ENCODE assay signal across 14 mouse cellular contexts in the genomic region with DNA sequence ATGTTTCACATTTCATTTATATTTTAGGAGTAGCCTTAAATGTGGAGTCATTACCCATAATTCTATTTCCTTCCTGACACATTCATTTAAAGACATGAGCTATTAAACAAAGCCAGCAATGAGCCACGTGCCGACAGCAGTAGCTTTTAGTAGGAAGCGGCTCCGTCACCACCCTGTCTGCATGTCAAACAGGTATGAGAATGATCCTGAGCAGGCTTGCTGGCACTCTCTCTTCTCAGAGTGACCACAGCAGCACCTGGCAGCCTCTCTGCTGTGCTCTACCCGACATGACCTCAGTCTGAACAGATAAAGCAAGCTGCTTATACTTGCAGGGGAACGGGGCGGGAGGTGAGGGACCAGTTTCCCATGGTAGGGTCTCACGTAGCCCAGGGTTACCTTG. TPM values are rescaled to one million over a fixed set of nuclear protein-coding genes. Genes with fewer than 3 reads are reported as not detected.
DNase-seq lines count a peak whose midpoint lies in the region; ATAC-seq and TF ChIP-seq lines count a peak whose summit lies in the region.
"Had no signal": no experiment of that assay in that cellular context is flagged by ENCODE, and none has a peak within 500 bp of the region (broad histone marks: within the 10 kb centered on the region; RNA-seq: fewer than 3 reads in every experiment).

No protein-coding gene starts in this region.

- no peak for TF ChIP-seq CTCF in kidney, postnatal 0 days (IDR thresholded peaks at IDR 0.05; ENCODE audit: low read depth)
- no peak for TF ChIP-seq CTCF in E14TG2a.4 (conservative IDR thresholded peaks at IDR 0.05; ENCODE audit: low read length)
- TF ChIP-seq CTCF in cortical plate, adult 2 months (IDR thresholded peaks at IDR 0.05; ENCODE audit: extremely low read depth, insufficient read depth, low read length): no peak

- TF ChIP-seq POLR2A in cortical plate, adult 2 months (IDR thresholded peaks at IDR 0.05; ENCODE audit: extremely low read depth, insufficient read depth, low read length): no peak

- H3K27me3 ChIP-seq in kidney, postnatal 0 days (ENCODE audit: insufficient read depth, low read length): no peaks in the 10 kb centered on the region
- H3K27me3 ChIP-seq in E14TG2a.4 (ENCODE audit: insufficient read depth, low read length): no peaks in the 10 kb centered on the region
- no peaks in the 10 kb centered on the region for H3K27me3 ChIP-seq in intestine, embryonic 16.5 days (replicated peaks; ENCODE audit: control insufficient read depth, insufficient read depth, low read length)
- H3K27me3 ChIP-seq: embryonic facial prominence, embryonic 15.5 days; neural tube, embryonic 12.5 days had no signal

- no peak overlapping the region for H3K9ac ChIP-seq in kidney, postnatal 0 days (ENCODE audit: low read depth, low read length)
- H3K9ac ChIP-seq in intestine, embryonic 16.5 days (ENCODE audit: low read depth, low read length): no peak overlapping the region
- H3K9ac ChIP-seq: embryonic facial prominence, embryonic 15.5 days; lung, embryonic 14.5 days; neural tube, embryonic 12.5 days had no signal

- no peak for DNase-seq in kidney, postnatal 0 days (ENCODE audit: low spot score)
- DNase-seq in kidney, postnatal 14 days: no peak
- DNase-seq in heart, postnatal 14 days: peak; percentile 22 to 49
- DNase-seq in kidney, postnatal 25 days: no peak
- DNase-seq: cerebellum, adult 9-11 months; kidney, adult 2 months; layer of hippocampus, adult 9-11 months had no signal

- H3K4me1 ChIP-seq in kidney, postnatal 0 days (replicated peaks; ENCODE audit: insufficient read depth, low read length): peaks cover 14% of the 10 kb centered on the region
- H3K4me1 ChIP-seq in E14TG2a.4 (replicated peaks; ENCODE audit: low read depth, low read length): peaks cover 50% of the 10 kb centered on the region
- peaks cover 6% of the 10 kb centered on the region for H3K4me1 ChIP-seq in cortical plate, adult 2 months (ENCODE audit: control insufficient read depth, insufficient read depth, low read length)
- H3K4me1 ChIP-seq in intestine, embryonic 16.5 days (ENCODE audit: control insufficient read depth, insufficient read depth, low read length): peaks cover 16% of the 10 kb centered on the region

- peak overlapping the region; percentile 8; the same call in 1 of the 2 replicates for H3K27ac ChIP-seq in kidney, postnatal 0 days
- peak overlapping the region; percentile 32 for H3K27ac ChIP-seq in cortical plate, adult 2 months (ENCODE audit: insufficient read depth, low read length)
- H3K27ac ChIP-seq in intestine, embryonic 16.5 days (ENCODE audit: low read length): no peak overlapping the region
- H3K27ac ChIP-seq: embryonic facial prominence, embryonic 15.5 days; neural tube, embryonic 12.5 days had no signal

- intact Hi-C loops in heart, postnatal 14 days (cut with DNase I): no loop called here

- no peaks in the 10 kb centered on the region for H3K36me3 ChIP-seq in kidney, postnatal 0 days (ENCODE audit: insufficient read depth, low read length)
- H3K36me3 ChIP-seq in E14TG2a.4 (ENCODE audit: insufficient read depth, low read length): no peaks in the 10 kb centered on the region
- H3K36me3 ChIP-seq in intestine, embryonic 16.5 days (ENCODE audit: control insufficient read depth, insufficient read depth, low read length): no peaks in the 10 kb centered on the region
- H3K36me3 ChIP-seq: embryonic facial prominence, embryonic 15.5 days; neural tube, embryonic 12.5 days had no signal

- H3K4me2 ChIP-seq in kidney, postnatal 0 days (ENCODE audit: low read length): no peak overlapping the region
- no peak overlapping the region for H3K4me2 ChIP-seq in intestine, embryonic 16.5 days (ENCODE audit: low read depth, low read length)
- H3K4me2 ChIP-seq: embryonic facial prominence, embryonic 15.5 days; lung, embryonic 14.5 days; midbrain, embryonic 11.5 days; neural tube, embryonic 12.5 days had no signal

- ATAC-seq in kidney, postnatal 0 days (replicated peaks; ENCODE audit: low FRiP score, low read depth): no peak
- ATAC-seq in intestine, embryonic 16.5 days: no peak

- WGBS in kidney, postnatal 0 days: 57% methylated on average over 8 of the region's 8 CpGs
- 41% methylated on average over 8 of the region's 8 CpGs for WGBS in intestine, embryonic 16.5 days

- H3K9me3 ChIP-seq in kidney, postnatal 0 days (replicated peaks; ENCODE audit: low read length): no peaks in the 10 kb centered on the region
- no peaks in the 10 kb centered on the region for H3K9me3 ChIP-seq in E14TG2a.4 (ENCODE audit: low read length)
- H3K9me3 ChIP-seq in intestine, embryonic 16.5 days (ENCODE audit: control insufficient read depth, low read length): no peaks in the 10 kb centered on the region
- H3K9me3 ChIP-seq: embryonic facial prominence, embryonic 15.5 days; neural tube, embryonic 12.5 days had no signal

- H3K4me3 ChIP-seq in kidney, postnatal 0 days (replicated peaks; ENCODE audit: low read depth, low read length): no peak overlapping the region
- H3K4me3 ChIP-seq in E14TG2a.4 (replicated peaks; ENCODE audit: low read length): 0 out of 2 replicates have a peak overlapping the region, but pooled peaks have one; percentile 29
- no peak overlapping the region for H3K4me3 ChIP-seq in cortical plate, adult 2 months (ENCODE audit: insufficient read depth, low read length)
- H3K4me3 ChIP-seq in intestine, embryonic 16.5 days (ENCODE audit: low read length): no peak overlapping the region
- H3K4me3 ChIP-seq: embryonic facial prominence, embryonic 15.5 days; neural tube, embryonic 12.5 days had no signal

RNA-seq across cellular contexts. Expression of a gene that starts 54.0 kb away (rescaled TPM):
- 46.3 and 51.2 TPM in 2 replicates for polyA plus RNA-seq in kidney, postnatal 0 days (2015; fragmentation: Nextera tagmentation; extraction: Ambion mirVana)
- polyA plus RNA-seq in cortical plate, adult 2 months (2012; rRNA removed): 21.2 and 21.7 TPM in 2 replicates
- 10 to 100 TPM; 43.8 to 44.2 TPM for total RNA-seq in heart, postnatal 14 days (2021)
- 20.6 and 21.2 TPM in 2 replicates for polyA plus RNA-seq in intestine, embryonic 16.5 days (2015; fragmentation: Nextera tagmentation; extraction: Ambion mirVana)

Comparison
In these comparisons a context has a peak if more than half of its experiments do, and no peak if none do; other contexts are left out.
1. DNase-seq: peak in heart, postnatal 14 days (2 of 2); none in kidney, postnatal 0 days (single experiment), kidney, postnatal 14 days (single experiment) and kidney, postnatal 25 days (0 of 2).